Mouse (Mus musculus) hindbrain, embryonic 16.5 days (tissue): ENCODE data around the gene Col4a3bp. TPM values are rescaled to one million over a fixed set of nuclear protein-coding genes. Genes with fewer than 3 reads are reported as not detected.

Source experiments
- ATAC-seq: fragments of 200-750 bp; cut with Nextera tagmentation; 2 replicates; pipeline ENCODE4 v1.8.0; 2017; ENCODE audit warnings: moderate TSS enrichment, moderate library complexity
- H3K27ac ChIP-seq: fragments of 300-500 bp; sonication (generic); 2 replicates; pipeline ENCODE4 v1.5.1; 2014; ENCODE audit warnings: low read depth, mild to moderate bottlenecking, control low read depth, low read length, moderate library complexity
- H3K27me3 ChIP-seq: fragments of 300-500 bp; sonication (generic); replicated peaks from 2 replicates; pipeline ENCODE4 v1.6.1; 2014; ENCODE audit warnings: low read length; ENCODE audit not compliant: control insufficient read depth, insufficient read depth
- H3K36me3 ChIP-seq: fragments of 300-500 bp; sonication (generic); 2 replicates; pipeline ENCODE4 v1.6.1; 2014; ENCODE audit warnings: mild to moderate bottlenecking, low read length, moderate library complexity, mixed read lengths; ENCODE audit not compliant: control insufficient read depth, insufficient read depth
- H3K4me1 ChIP-seq: fragments of 300-500 bp; sonication (generic); 2 replicates; pipeline ENCODE4 v1.6.1; 2014; ENCODE audit warnings: low read depth, low read length; ENCODE audit not compliant: control insufficient read depth, insufficient read depth
- H3K4me2 ChIP-seq: fragments of 300-500 bp; sonication (generic); 2 replicates; pipeline ENCODE4 v1.6.1; 2014; ENCODE audit warnings: mild to moderate bottlenecking, low read length, control low read depth, moderate library complexity
- H3K4me3 ChIP-seq: fragments of 300-500 bp; sonication (generic); 2 replicates; pipeline ENCODE4 v1.5.1; 2014; ENCODE audit warnings: mild to moderate bottlenecking, low read length, control low read depth, moderate library complexity
- H3K9ac ChIP-seq: fragments of 300-500 bp; sonication (generic); 2 replicates; pipeline ENCODE4 v1.6.1; 2014; ENCODE audit warnings: low read depth, mild to moderate bottlenecking, control low read depth, low read length, moderate library complexity
- H3K9me3 ChIP-seq: fragments of 300-500 bp; sonication (generic); 2 replicates; pipeline ENCODE4 v1.6.1; 2014; ENCODE audit warnings: mild to moderate bottlenecking, low read length, moderate library complexity; ENCODE audit not compliant: control insufficient read depth
- WGBS: fragments of 180-500 bp; shearing (Covaris S2); extraction: QIAGEN DNeasy Blood & Tissue Kit; methylation state at CpG from one replicate; pipeline ENCODE4 v1.1.7; 2014; 5-methylcytosine and 5-hydroxymethylcytosine counted together
- polyA plus RNA-seq: library from polyadenylated mRNA; unstranded; fragments of >200 nt; fragmentation: Nextera tagmentation; extraction: Ambion mirVana; gene quantifications from 2 replicates; pipeline ENCODE4 v1.2.1, GENCODE M21; 2015

Gene Col4a3bp
- polyA plus RNA-seq, 1 experiment from 2014 or later = 7.5 TPM

DNA sequence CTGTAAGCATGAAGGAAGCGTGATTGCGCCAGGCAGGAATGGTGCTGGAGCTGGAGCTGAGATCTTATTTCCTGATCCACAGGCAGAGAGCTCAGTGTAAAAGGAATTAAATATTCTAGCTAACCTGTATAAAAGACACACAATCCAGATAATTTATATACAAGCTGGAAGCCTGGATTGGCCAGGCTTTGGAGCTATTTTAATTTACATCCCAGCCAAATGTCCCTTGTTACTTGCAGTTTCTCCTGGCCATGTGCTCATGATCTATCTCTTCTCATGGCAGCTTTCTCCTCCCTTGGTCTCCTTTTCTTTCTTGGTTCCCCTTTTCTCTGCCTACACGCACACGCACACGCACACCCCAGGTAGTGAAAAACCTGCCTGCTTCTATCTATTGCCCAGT lies 44.1 kb downstream of the Col4a3bp start:
- Histone ChIP-seq H3K9me3 (no peaks in the 10 kb centered on the region), H3K27ac (no peak overlapping the region), H3K4me1 (no peaks in the 10 kb centered on the region), H3K9ac (no peak overlapping the region), H3K4me3 (no peak overlapping the region), H3K27me3 (no peaks in the 10 kb centered on the region), H3K36me3 (no peaks in the 10 kb centered on the region), H3K4me2 (no peak overlapping the region)
- 96% methylated on average over 5 of the region's 5 CpGs for WGBS
- ATAC-seq = no peak

- H3K9me3 ChIP-seq = no peaks in the 10 kb centered on the region
- H3K9ac ChIP-seq = no peak overlapping the region
- H3K36me3 ChIP-seq = no peaks in the 10 kb centered on the region
- H3K4me2 ChIP-seq = no peak overlapping the region
- 74% methylated on average over 1 of the region's 1 CpGs for whole genome bisulfite sequencing
- no peaks in the 10 kb centered on the region for H3K27me3 ChIP-seq
- ATAC-seq = no peak
- no peak overlapping the region for H3K4me3 ChIP-seq
- H3K4me1 ChIP-seq = no peaks in the 10 kb centered on the region
- H3K27ac ChIP-seq = no peak overlapping the region
Measured at GRCm38 (mm10) chr13:96588642-96589041, 46.2 kb downstream of the Col4a3bp start.

DNA sequence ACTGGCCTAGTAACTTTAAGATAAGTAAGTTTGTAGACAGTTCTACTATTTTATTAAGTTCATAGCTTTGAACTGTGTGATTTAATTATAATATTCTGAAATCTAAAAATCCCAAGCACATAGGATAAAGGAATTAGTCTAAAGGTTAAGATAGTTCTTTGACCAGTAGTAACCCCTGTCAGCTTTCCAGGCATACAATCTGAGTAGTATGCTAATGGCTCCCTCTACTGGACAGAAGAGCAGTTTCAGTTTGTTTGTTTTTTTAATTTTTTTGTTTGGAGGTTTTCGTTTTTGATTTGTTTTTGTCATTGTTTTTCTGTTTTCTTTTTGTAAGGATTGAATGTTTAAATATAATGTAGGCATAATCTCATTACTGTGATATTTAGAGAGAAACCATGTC lies 51.2 kb downstream of the Col4a3bp start:
- H3K27ac ChIP-seq = no peak overlapping the region
- 9% methylated on average over 1 of the region's 1 CpGs for WGBS
- no peaks in the 10 kb centered on the region for H3K27me3 ChIP-seq
- no peaks in the 10 kb centered on the region for H3K36me3 ChIP-seq
- H3K4me2 ChIP-seq = no peak overlapping the region
- no peaks in the 10 kb centered on the region for H3K4me1 ChIP-seq
- peak; percentile 68; the same call in 1 of the 2 replicates for ATAC-seq
- H3K4me3 ChIP-seq = no peak overlapping the region
- H3K9me3 ChIP-seq = no peaks in the 10 kb centered on the region
- no peak overlapping the region for H3K9ac ChIP-seq

DNA sequence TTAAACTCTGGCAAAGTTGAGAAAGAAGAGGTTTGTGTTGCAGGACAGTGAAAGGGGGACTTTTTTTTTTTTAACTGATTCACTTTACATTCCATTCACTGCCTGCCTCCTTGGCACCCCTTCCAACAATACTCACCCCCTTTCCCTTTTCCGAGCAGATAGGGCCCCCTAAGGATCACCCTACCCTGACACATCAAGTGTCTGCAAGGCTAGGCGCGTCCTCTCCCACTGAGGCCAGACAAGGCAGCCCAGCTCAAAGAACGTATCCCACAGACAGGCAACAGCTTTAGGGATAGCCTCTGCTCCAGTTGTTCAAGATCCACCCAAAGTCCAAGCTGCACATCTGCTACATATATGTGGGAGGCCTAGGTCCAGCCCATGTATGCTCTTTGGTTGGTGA lies 51.7 kb downstream of the Col4a3bp start:
- Histone ChIP-seq H3K4me3 (no peak overlapping the region), H3K27me3 (no peaks in the 10 kb centered on the region), H3K27ac (no peak overlapping the region), H3K4me1 (no peaks in the 10 kb centered on the region), H3K36me3 (no peaks in the 10 kb centered on the region), H3K4me2 (no peak overlapping the region), H3K9ac (no peak overlapping the region), H3K9me3 (no peaks in the 10 kb centered on the region)
- ATAC-seq = peak; percentile 60; the same call in 1 of the 2 replicates
- WGBS = 75% methylated on average over 4 of the region's 4 CpGs

DNA sequence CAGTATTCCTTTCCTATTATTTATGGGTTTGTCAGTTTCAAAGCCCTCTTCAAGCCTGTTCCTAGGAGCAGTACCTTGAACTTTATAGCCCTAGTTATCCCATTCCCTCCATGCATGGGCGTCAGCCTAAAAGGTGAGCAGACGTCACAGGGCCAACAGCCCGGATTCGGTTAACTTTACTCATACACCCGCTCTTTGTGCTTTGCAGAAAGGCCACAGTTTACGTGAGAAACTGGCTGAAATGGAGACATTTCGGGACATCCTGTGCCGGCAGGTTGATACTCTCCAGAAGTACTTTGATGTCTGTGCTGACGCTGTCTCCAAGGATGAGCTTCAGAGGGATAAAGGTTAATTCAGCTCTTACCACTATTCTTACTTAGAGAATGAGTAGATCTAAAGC lies 56.8 kb downstream of the Col4a3bp start:
- H3K4me2 ChIP-seq = no peak overlapping the region
- H3K4me1 ChIP-seq = no peaks in the 10 kb centered on the region
- no peak overlapping the region for H3K4me3 ChIP-seq
- H3K27me3 ChIP-seq = no peaks in the 10 kb centered on the region
- ATAC-seq = no peak
- H3K9me3 ChIP-seq = no peaks in the 10 kb centered on the region
- no peaks in the 10 kb centered on the region; the same call in 1 of the 2 replicates for H3K36me3 ChIP-seq
- H3K9ac ChIP-seq = no peak overlapping the region
- no peak overlapping the region for H3K27ac ChIP-seq
- 95% methylated on average over 9 of the region's 9 CpGs for WGBS

- peaks cover 3% of the 10 kb centered on the region for H3K36me3 ChIP-seq
- H3K9ac ChIP-seq = no peak overlapping the region
- H3K4me1 ChIP-seq = no peaks in the 10 kb centered on the region
- H3K27ac ChIP-seq = no peak overlapping the region
- no peak overlapping the region for H3K4me2 ChIP-seq
- WGBS = 96% methylated on average over 2 of the region's 2 CpGs
- H3K9me3 ChIP-seq = no peaks in the 10 kb centered on the region
- no peaks in the 10 kb centered on the region for H3K27me3 ChIP-seq
- no peak for ATAC-seq
- H3K4me3 ChIP-seq = no peak overlapping the region
Measured at GRCm38 (mm10) chr13:96604242-96604641, 61.8 kb downstream of the Col4a3bp start.

GRCm38 (mm10) chr13:96614615-96615014 lies 72.2 kb downstream of the Col4a3bp start:
- H3K27me3 ChIP-seq = no peaks in the 10 kb centered on the region
- H3K9ac ChIP-seq = no peak overlapping the region
- no peaks in the 10 kb centered on the region for H3K4me1 ChIP-seq
- no peak overlapping the region for H3K27ac ChIP-seq
- H3K4me3 ChIP-seq = no peak overlapping the region
- ATAC-seq = no peak
- no peaks in the 10 kb centered on the region for H3K9me3 ChIP-seq
- WGBS = 93% methylated on average over 3 of the region's 3 CpGs
- peaks cover 13% of the 10 kb centered on the region for H3K36me3 ChIP-seq
- no peak overlapping the region for H3K4me2 ChIP-seq

- H3K36me3 ChIP-seq = peaks cover under 1% of the 10 kb centered on the region; the same call in 1 of the 2 replicates
- no peaks in the 10 kb centered on the region for H3K9me3 ChIP-seq
- H3K27ac ChIP-seq = no peak overlapping the region
- H3K9ac ChIP-seq = no peak overlapping the region
- H3K4me2 ChIP-seq = no peak overlapping the region
- H3K27me3 ChIP-seq = no peaks in the 10 kb centered on the region
- WGBS = 77% methylated on average over 1 of the region's 1 CpGs
- no peak for ATAC-seq
- no peak overlapping the region for H3K4me3 ChIP-seq
- no peaks in the 10 kb centered on the region for H3K4me1 ChIP-seq
Measured at GRCm38 (mm10) chr13:96620891-96621290, 78.5 kb downstream of the Col4a3bp start.

- H3K9me3 ChIP-seq = no peaks in the 10 kb centered on the region
- H3K4me1 ChIP-seq = no peaks in the 10 kb centered on the region
- H3K9ac ChIP-seq = no peak overlapping the region
- no peak overlapping the region for H3K4me2 ChIP-seq
- no peak for ATAC-seq
- H3K4me3 ChIP-seq = no peak overlapping the region
- H3K27ac ChIP-seq = no peak overlapping the region
- H3K27me3 ChIP-seq = no peaks in the 10 kb centered on the region
- WGBS = 95% methylated on average over 4 of the region's 4 CpGs
- peaks cover 9% of the 10 kb centered on the region for H3K36me3 ChIP-seq
Measured at GRCm38 (mm10) chr13:96630396-96630795, 88.0 kb downstream of the Col4a3bp start.

GRCm38 (mm10) chr13:96644168-96644567 lies 101.8 kb downstream of the Col4a3bp start:
- no peak for ATAC-seq
- Histone ChIP-seq H3K4me3 (no peak overlapping the region), H3K9me3 (no peaks in the 10 kb centered on the region), H3K27ac (no peak overlapping the region), H3K4me1 (no peaks in the 10 kb centered on the region), H3K27me3 (no peaks in the 10 kb centered on the region), H3K36me3 (peaks cover 15% of the 10 kb centered on the region), H3K4me2 (no peak overlapping the region), H3K9ac (no peak overlapping the region)
- 75% methylated on average over 2 of the region's 2 CpGs for WGBS
